Mouse (Mus musculus) brain, adult 10 weeks (tissue): Measurements from ENCODE around the gene Calr. TPM values are rescaled to one million over a fixed set of nuclear protein-coding genes. Genes with fewer than 3 reads are reported as not detected.

Experiments
- polyA plus RNA-seq: library from polyadenylated mRNA; stranded (reverse); fragments of 350-450 nt; fragmentation: Illumina TruSeq; extraction: RNeasy Lipid Tissue Mini Kit (QIAGEN cat#74804); gene quantifications from one replicate; pipeline ENCODE4 v1.2.3, GENCODE M21; 2015; ENCODE audit warnings: low read depth, low replicate concordance

Gene Calr
- 635 TPM for polyA plus RNA-seq

GRCm38 (mm10) chr8:84846722-84847572 is at the start of gene Calr:
Gene Calr, minus strand, starts transcription at chr8:84846934.

GRCm38 (mm10) chr8:84893709-84894134 is 47.0 kb upstream of the Calr start, which contains the start of gene Gcdh:
Gene Gcdh, minus strand, starts transcription at chr8:84893921.

GRCm38 (mm10) chr8:84871376-84872308 is 24.9 kb upstream of the Calr start, which contains the start of gene Syce2:
Gene Syce2, plus strand, starts transcription at chr8:84872111.

DNA sequence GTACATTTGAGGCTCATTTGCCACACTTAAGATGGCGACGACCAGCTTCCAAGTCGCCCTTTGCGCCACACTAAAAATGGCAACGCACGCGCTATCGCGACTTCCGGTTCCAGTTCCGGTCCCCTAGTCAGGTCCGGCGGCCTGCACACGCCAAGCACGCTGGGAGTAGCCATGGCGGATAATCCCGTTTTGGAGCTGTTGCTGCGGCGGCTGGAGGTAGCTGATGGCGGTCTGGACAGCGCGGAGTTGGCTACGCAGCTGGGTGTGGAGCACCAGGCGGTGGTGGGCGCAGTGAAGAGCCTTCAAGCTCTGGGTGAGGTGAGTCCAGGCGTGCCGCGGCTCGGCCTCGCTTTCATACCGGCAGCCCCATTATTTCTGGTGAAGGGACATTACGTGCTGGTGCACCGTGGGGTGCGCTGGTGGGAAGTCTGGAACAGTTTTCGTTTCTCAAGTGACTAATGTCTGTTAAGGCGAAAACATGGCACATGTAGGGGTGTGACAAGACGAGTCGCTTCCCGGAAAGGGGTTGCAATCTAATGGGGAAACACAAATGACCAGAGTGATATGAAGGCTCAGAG is 10.2 kb upstream of the Calr start, which contains the start of gene Farsa:
Gene Farsa (plus strand): TSS at position 126 of the 578 bp plus-strand sequence.

DNA sequence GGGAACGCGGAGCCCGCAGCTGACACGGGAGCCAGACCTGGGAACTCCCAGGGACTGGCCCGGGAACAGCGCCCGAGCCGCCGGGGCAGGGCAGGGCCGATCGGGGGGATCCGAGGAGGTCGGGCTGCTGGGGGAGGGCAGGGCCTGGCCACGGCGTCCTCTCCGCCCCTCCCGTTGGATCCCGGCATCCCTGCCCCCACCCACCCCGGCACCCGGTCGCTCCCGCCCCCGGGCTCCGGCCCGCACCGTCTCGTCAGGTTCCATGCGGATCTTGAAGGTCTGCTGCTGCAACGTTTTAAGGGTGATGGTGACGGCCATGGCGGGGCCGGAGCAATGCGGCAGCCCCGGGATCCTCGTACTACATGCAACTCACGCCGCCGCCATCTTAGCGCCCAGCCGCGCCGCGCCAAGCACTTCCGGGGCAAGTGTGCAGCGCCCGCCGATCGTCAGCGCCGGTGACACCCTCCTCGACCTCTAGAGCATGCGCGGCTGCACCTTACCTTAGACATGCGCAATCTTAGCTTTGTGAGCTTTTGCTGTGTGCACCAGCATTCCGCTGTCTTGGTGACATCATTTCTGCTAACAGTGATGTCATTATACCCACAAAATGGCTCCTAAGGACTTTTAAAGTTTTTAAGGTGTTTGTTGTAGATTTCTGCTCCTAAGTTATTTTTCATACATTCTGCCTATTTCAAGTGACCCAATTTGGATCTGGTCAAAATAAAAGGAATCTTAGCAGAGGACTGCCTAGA is 6.3 kb downstream of the Calr start, which contains the start of gene Rad23a:
Gene Rad23a (minus strand): TSS at position 418 of the 752 bp plus-strand sequence.

DNA sequence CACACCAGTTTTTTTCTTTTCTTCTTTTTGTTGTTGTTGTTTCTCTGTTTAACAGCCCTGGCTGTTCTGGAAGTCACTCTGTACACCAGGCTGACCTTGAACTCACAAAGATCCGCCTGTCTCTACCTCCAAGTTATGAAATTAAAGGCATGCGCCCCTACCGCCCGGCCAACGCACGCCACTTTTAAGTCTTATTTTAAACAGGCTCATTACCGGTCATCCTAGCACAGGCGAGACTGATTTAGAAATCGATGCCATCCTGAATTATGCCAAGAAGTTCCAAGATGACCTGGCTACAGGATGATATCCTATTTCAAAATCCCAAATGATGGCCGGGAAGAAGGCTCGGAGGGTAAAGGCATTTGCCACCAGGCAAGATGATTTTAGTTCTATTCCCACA is 15.2 kb downstream of the Calr start, which contains the start of gene Gadd45gip1:
Gene Gadd45gip1 (plus strand): TSS at position 33 of the 400 bp plus-strand sequence.

GRCm38 (mm10) chr8:84822723-84823122 is 24.0 kb downstream of the Calr start, which contains the start of gene Dand5:
Gene Dand5, minus strand, starts transcription at chr8:84822823.

DNA sequence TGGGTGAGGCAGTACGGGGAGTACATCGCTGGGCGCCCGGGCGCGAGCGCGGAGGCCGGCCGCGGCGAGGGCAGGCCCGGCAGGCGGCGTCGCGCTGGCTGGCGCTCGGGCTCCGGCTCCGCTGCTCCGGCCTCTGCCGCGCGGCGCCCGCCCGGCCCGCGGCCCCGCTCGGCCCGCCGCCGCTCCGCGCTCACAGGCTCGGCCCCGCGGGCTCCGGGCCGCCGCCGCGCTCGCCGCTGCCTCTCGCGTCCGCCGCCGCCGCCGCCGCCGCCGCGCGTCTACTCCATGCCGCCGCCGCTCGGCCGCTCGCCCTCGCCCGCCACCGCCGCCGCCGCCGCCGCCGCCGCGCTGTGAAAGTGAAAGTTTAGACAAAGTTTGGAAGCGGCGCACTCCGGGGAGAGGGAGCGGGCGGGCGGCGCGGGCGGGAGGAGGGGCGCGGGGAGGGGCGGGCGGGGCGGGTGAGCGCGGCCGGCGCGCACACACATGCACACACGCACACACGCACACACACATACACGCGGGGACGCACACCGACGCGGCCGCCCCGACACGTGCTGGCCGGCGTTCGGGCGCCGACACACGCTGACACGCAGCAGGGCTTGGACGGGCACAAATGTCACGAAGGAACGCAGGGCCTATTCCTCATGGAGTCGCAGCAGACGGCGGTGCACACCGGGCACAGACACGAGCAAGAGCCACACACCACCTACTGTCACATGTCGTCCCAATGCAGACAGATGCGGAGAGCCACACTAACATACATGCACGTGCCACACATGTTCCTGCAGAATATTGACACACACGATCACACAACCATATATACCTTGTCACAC is 46.5 kb downstream of the Calr start, which contains the start of gene Nfix:
Gene Nfix (minus strand): TSS at position 346 of the 833 bp plus-strand sequence.

Other genes with a start within 250 kb of the Calr start
- gene Ier2, start 184.1 kb downstream of the Calr start, polyA plus RNA-seq = 12.9 TPM
- gene Trmt1, start 160.6 kb downstream of the Calr start, polyA plus RNA-seq = 80.8 TPM
- gene Nacc1, start 159.1 kb downstream of the Calr start, polyA plus RNA-seq = 64.4 TPM
- 2.2 TPM for gene Lyl1, start 145.5 kb downstream of the Calr start, polyA plus RNA-seq
- gene G430095P16Rik, start 123.9 kb downstream of the Calr start, polyA plus RNA-seq = not detected
- gene Nfix, start 46.6 kb downstream of the Calr start, polyA plus RNA-seq = 90.4 TPM
- 16.9 TPM for gene Dand5, start 24.1 kb downstream of the Calr start, polyA plus RNA-seq
- 31.0 TPM for gene Gadd45gip1, start 15.4 kb downstream of the Calr start, polyA plus RNA-seq
- gene Rad23a, start 6.3 kb downstream of the Calr start, polyA plus RNA-seq = 79.6 TPM
- 39.4 TPM for gene Farsa, start 10.1 kb upstream of the Calr start, polyA plus RNA-seq
- 5.3 TPM for gene Syce2, start 25.2 kb upstream of the Calr start, polyA plus RNA-seq
- 39.4 TPM for gene Gcdh, start 47.0 kb upstream of the Calr start, polyA plus RNA-seq
- gene Klf1, start 55.0 kb upstream of the Calr start, polyA plus RNA-seq = not detected
- gene Dnase2a, start 61.6 kb upstream of the Calr start, polyA plus RNA-seq = 5.7 TPM
- gene Mast1, start 90.4 kb upstream of the Calr start, polyA plus RNA-seq = 44.7 TPM
- gene Rtbdn, start 100.1 kb upstream of the Calr start, polyA plus RNA-seq = 1.1 TPM
- not detected for gene Gm49661, start 122.5 kb upstream of the Calr start, polyA plus RNA-seq
- gene Prdx2, start 122.7 kb upstream of the Calr start, polyA plus RNA-seq = 473 TPM
- gene Rnaseh2a, start 122.8 kb upstream of the Calr start, polyA plus RNA-seq = 42.3 TPM
- gene Junb, start 131.8 kb upstream of the Calr start, polyA plus RNA-seq = 57.7 TPM
- gene Hook2, start 143.7 kb upstream of the Calr start, polyA plus RNA-seq = 10.3 TPM
- gene Best2, start 167.6 kb upstream of the Calr start, polyA plus RNA-seq = not detected
- gene Asna1, start 178.3 kb upstream of the Calr start, polyA plus RNA-seq = 210 TPM
- 98.7 TPM for gene Trir, start 179.9 kb upstream of the Calr start, polyA plus RNA-seq
- 86.8 TPM for gene Tnpo2, start 190.0 kb upstream of the Calr start, polyA plus RNA-seq
- gene Fbxw9, start 213.1 kb upstream of the Calr start, polyA plus RNA-seq = 19.6 TPM
- gene Gm5741, start 221.0 kb upstream of the Calr start, polyA plus RNA-seq = 7.4 TPM
- gene Dhps, start 224.8 kb upstream of the Calr start, polyA plus RNA-seq = 80.6 TPM
- gene Wdr83os, start 233.8 kb upstream of the Calr start, polyA plus RNA-seq = 86.9 TPM
- gene Wdr83, start 234.4 kb upstream of the Calr start, polyA plus RNA-seq = 34.9 TPM
- gene Man2b1, start 236.3 kb upstream of the Calr start, polyA plus RNA-seq = 29.5 TPM